Mouse (Mus musculus) T-cell, adult 2 months (primary cell): ENCODE measurements around the gene Kalrn.
"Not testable (repeated sequence)": the region's sequence is repeated elsewhere in the genome, so short reads cannot be mapped to it uniquely, and the experiment has no call there.

Experiments
- DNase-seq: peaks from one replicate; pipeline ENCODE4 v3.0.0; 2022; ENCODE audit warnings: low spot score

Gene Kalrn

DNA sequence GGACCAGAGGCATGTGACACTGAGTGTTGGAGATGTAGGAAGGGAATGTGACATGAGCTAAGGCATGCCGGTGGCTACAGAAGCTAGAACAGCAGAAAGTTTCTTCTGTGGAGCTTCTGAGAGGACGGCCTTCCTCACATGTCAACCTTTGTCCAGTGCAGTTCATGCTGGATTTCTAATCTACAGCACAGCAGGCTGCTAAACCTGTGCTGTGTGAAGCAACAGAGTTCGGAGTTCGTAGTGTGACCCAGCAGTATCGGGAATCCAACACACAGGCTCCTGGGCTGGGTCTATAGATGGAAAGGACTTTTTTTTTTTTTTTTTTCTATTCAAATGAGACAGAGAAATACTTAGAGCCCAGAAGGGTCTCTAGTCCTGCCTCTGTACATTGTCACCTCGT lies 468.9 kb downstream of the Kalrn start:
- DNase-seq = no peak

DNA sequence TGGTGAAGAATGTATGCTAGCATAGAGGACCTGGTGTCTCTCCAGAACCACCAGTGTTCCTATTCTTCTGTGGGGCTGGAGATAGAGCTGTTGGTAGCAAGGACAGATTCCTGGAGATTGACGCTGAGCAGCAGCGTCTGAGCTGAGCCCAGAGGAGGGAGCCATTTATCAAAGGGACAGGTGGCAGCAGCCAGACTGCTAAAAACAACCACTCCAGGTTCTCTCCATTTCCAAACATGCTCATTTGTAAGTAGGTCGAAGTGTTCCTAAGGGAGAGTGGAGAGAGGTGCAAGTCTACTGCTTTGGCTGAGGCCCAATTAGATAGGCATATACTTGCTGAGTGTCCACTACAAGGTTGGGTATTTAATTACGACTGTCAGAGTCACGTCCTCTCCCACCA lies 470.6 kb downstream of the Kalrn start:
- DNase-seq = no peak

DNA sequence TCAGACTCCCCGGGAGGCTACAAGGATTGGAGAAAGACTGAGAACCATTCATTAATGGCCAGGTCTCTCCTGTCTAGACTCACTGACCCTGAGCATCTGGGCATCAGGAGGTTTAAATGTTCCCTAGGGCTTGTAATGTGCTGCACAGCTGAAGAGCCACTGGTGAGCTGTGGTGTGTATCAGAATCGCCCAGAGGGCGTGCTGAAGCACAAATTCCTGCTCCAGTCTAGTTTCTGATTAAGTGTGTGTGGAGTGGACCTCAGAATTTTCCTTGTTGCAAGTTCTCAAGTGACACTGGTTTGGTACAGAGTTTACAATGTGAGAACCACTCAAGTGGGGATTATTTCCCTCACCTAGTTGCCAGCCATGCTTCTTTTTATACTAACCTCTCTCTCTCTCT lies 473.5 kb downstream of the Kalrn start:
- no peak for DNase-seq

DNA sequence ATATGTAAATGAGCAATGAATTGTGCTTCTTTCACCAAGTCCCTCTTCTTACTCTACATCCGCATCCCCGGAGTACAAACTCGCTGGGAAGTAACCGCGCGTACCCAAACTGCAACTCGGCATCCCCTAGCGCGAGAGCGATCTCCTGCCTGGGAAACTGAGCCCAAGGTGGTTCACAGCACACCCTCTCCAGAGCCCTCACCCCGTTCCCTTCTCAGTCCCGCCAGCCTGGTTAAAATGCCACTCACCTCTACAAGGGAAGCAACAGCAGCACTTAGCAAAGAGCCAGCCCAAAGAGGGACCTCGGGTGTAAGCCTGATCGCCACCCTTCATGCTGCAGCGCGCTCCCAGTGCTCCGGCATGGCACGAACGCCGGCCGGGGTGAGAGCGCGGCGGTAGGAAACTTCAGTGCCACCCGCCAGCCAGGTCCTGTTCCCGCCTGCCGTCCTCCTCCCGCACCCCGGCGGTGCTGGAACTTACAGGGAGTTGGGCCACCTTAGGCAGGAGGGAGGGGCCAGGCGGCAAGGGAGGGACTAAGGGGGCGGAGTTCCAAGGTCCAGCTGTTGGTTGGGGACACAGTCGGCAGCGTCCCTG lies 477.7 kb downstream of the Kalrn start:
- peak; percentile 16 for DNase-seq

DNA sequence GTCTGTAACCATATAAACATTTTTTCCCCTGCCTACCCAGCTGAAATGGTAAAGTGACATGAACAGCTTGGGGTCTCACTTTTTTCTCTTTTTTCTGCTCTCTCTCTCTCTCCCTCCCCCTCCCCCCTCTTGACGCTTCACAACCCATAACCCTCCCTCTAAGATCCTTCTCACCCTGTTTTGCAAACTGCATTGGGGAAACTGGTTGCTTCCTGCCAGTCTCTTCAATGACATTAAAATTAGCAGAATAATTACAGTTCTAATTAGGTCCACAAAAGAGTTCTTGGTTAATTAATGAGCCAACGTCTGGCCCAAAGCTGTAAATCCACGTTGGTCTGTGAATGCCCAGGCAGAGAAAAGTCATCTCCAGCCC lies 478.3 kb downstream of the Kalrn start:
- no peak for DNase-seq

DNA sequence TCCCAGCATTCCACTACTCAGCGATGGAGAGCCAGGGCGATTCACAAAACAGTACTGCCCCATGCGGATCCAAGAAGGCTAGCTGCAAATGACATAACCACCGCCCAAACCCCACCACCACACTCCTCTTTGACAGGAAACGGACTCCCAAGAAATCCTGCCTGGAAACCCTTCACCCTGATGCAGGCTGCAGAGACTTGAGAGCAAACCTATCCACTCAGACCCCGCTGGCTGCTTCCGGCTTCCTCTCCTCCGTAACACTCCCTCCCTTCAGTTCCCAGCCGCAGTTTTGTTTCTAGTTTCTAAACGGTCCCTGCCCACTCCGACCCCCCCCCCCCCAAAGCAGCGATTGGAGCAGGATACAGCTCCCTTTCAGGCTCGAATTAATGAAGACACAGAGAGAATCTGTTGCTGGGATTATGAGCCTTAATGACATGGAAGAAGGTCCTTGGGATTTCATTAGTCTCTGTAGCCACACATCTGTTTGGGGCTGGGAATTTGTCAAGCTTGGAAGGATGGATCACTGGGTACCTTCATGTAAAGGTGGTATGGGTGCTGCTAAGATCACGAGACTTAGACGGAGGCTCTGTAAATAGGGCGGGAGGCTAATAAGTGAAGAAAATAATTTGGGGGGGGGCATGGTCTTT lies 478.8 kb downstream of the Kalrn start:
- DNase-seq = peak; percentile 15

DNA sequence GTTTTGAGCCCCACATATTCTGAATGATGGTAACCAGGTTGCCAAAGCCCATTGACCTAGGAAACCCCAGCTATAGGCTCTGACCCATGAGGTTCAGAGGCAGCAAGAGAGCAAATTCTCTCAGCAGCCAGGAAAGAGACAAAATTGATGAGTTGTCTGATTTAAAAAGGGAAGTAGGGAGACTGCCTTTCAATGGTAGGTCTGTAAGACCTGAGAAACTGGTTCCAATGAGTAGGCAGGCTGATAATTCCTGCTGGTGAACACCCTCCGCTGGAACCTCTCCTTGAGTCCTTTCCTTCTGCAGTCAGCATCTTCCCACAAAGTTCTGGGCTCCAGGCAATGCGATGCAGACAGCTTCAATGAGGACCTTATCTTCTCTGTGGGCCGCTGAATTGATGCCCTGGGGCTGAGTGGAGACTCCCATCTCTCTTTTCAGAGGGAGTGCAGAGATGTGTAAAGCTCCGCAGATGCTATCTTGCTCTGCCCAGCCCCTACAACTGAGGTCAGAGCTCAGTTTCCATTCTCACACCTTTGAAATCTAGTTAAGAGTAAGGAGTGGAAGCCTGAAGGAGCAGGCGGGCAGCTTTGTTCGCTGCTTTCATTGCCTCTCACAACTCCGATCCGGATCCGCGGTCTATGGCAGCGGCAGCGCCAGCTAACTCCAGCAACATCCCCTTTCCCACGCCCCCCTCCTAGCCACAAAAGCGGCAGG lies 479.4 kb downstream of the Kalrn start:
- no peak for DNase-seq

DNA sequence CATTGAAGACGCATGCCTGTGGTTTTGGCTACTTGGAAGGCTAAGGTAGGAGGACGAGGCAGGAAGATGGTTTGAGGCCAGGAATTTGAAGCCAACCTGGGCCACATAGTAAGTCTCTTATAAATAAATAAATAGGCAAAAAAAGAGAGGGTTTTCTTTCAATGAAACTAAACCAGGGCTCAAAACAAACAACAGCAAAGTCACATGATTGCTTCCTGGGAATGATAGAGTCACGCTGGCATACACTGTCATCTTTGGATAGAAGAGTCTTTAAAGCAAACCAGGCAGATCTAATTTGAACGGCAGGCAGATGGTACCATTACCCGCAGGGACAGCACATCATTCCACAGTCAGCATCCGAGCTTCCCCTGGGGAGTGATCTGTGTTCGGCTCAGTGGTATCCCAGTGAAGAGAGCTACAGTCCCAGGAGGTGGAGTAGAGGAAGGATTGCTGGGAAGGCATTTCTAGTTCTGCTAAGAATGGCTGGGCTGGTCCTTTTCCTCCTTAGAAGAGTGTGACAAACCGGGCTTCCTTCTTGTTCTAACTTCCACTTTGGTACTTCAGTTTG lies 483.7 kb downstream of the Kalrn start:
- DNase-seq = no peak

DNA sequence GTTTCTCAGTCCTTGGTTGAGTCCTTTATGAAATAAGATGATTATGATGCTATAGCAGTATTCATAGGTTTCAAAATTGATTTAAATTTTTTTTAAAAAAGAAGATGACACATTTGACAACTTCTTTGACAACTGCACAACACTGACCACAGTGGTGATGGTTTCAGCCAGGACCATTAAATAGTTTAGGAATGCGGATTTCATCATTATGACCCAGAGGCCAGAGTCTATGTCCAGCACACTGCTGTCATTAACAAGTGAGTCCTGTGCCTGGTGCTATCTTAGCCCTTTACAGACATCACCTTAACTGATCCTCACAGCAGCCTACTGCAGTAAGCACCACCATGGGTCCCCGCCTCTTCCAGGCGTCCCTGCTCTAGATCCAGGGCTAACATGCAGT lies 484.3 kb downstream of the Kalrn start:
- DNase-seq = no peak

DNA sequence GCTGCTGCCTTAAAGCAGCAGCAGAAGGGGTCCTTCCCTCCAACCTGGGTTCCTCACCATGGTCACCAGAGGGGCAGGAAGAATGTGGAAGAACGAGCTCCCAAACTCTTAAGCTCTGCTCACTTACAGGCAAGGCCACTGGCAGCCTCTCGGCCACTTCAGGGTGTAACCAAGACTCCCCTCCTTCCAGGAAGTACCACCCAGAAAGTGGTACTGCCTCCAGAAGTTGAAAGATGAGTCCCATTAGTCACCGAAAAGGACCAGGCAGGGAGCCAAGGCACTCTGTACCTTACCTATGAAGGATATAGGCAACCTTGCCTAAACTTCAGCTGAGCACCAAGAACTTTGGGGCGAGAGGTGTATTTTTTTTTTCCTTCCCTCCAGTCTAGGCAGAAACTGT lies 485.0 kb downstream of the Kalrn start:
- DNase-seq = no peak

DNA sequence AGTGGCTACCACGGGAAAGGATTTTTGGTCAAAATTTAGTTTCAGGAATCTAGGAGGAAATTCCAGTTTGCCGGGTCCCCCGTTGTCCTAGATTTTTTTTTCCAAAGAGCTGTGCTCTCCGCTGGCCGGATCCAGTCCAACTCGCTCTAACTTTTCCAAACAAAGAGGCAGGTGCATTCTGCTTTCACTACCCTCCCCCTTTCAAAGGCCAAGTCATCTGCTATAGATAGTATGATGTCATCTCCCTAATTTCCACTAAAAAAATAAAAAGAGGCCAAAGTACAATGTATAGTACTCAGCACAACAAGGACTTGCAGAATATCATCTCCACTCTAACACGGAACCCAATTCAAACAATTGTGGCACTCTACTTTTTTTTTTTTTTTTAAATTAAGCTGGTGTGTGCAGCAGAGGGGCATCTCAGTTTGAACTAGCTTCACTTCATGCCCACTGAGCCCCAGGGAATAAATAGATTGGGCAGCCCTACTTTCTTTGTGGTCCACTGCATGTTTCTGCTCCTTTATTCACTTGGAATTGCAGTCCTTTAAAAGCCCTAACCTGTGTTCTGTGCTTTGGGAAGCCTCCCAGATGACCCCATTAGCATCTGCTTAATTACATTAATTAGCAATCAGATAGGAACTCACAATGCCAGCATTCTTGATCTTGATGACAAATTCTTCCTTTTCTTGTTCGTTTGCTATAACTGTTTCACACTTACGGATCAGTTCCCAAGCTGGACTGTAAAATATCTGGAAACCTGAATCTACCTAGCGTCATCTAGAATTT lies 489.0 kb downstream of the Kalrn start:
- no peak for DNase-seq

DNA sequence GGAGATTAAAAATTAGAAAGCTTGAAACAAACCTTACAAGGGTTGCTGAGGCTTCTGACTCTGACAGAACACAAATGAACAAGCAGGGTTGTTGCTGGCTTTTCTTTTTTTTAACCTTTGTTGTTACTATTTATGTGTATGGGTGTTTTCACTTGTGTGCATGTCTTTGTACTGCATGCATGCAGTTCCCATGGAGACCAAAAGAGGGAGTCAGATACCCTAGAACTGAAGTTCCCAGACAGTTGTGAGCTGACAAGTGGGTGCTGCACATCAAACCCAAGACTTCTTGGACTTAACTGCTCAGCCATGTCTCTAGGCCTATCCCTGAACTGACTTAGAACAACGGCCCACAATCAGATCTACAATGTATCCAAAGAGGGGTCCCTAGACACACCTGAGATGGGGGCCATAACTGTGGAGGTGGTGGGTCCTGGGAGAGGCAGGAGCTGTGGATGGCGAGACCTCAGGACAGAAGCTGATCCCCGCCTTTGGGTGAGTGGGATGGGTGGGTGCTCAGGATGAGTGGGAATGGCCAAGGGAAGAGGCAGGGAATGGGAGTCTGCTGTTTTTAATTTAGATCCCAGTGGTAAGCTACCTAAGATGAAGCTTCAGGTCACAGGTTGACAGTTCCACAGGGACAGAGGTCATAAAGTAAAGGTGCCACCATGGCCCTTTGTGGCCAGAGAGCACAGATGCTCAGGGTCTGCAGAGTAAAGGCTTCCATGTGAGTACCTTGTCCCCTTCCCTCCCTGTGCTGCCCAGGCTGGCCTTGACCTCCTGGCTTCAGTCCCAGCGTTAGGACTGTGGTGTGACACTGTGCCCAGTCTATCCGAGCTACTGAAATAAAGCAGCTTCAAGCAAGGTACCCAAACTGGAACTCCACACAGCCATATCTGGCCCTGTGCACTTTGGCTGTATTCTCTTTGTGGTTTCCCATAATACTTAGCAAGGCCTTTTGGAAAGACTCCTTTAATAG lies 490.6 kb downstream of the Kalrn start:
- DNase-seq = no peak

DNA sequence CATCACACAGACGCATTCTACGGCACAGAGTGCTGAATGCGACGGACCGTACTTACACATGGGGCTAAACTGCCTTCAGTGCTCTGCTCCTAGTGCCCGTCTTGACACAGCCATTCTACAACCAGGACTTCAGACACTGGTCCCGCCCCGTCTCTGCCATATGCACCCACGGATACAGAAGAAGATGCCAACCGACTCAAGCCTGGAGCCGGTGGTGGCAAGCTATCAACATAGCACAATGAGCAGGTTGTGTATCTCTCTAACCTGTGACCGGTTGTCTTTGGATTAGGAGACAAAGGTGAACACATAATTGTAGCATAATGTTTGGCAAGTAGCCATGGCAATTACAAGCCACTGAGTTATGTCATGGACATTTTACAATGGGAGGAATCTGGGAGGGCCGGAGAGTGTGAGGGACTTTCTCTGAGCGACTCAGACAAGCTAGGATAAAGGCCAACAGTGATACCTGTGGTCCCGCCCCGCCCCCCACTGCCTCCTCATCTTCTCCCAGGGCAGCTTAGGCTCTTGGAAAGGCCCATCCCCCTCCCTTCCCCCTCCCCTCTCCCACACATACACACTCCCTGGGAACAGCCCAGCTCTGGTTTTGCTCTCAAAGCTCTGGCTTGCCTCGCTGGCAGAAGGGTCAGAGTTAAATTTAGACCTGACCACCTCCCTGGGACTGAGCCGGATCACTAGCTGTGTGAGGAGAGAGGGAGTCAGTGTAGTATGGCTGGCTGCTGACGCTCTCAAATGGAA lies 491.5 kb downstream of the Kalrn start:
- no peak for DNase-seq

DNA sequence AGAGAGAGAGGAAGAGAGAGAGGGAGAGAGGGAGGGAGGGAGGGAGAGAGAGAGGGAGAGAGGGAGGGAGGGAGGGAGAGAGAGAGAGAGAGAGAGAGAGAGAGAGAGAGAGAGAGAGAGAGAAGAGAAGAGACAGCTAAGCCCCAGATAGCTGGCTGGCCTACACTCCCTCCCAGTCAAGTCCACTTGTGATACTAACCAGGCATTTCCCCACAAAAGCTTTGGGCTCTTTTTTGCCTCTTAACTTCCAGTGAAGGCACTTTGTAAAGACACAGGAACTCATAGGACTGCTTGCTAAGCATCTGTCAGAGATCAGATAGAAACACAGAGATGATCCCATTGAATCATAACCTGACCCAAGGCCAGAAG lies 492.0 kb downstream of the Kalrn start:
- not testable (repeated sequence) for DNase-seq

DNA sequence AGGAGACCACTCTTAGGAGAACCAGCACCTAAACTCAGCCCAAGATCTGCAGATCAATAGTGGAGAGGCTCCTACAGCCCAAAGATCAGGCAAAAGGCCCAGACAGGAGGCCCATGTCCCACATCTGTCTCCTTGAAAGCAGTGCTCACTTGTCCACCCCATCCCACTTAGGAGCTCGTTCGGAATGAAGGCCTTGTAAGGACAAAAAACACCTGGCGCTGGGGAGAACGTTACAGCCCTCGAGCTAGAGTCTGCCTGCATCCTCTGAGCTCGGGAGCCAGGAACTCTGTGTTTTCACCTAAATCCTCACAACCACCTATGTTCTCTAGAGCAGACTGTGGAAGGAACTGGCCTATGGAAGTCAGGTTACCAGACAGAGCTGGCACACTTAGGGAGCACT lies 492.5 kb downstream of the Kalrn start:
- DNase-seq = no peak

DNA sequence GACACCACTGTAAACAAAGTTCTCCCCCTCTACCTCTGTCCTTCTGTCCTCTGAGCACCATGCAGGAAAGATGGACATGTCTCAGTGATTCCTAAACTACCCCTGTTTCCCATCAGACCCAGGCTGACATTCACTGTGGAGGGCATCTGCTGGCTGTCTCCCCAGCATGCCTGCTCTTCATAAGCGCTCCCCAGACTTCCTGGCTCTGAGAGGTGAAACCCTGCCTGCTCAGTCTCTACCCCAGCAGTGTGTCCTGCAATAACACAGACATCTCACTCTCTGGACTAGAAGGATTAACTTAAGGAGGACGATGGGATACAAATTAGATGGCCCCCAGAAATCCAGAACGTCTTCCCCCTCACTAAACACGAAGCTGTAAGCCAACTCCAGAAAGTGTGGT lies 493.8 kb downstream of the Kalrn start:
- no peak for DNase-seq

DNA sequence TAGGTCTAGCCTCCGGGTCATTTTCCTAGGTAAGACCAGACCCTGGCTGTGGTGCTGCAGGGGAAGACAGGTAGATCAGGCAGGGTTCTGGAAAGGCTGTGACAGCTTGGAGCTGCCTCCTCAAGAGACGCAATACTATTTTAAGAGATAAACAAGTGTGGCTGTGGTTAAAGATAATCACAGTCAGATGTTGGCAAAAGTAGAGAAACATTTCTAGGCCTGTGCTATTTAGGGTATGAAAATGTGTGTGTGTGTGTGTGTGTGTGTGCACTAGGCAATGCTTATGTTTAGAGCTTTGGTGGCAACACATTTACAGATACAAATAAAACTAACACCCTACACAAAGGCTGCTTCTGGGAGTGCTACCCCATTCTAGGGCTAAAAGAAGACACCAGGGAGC lies 494.6 kb downstream of the Kalrn start:
- no peak for DNase-seq

DNA sequence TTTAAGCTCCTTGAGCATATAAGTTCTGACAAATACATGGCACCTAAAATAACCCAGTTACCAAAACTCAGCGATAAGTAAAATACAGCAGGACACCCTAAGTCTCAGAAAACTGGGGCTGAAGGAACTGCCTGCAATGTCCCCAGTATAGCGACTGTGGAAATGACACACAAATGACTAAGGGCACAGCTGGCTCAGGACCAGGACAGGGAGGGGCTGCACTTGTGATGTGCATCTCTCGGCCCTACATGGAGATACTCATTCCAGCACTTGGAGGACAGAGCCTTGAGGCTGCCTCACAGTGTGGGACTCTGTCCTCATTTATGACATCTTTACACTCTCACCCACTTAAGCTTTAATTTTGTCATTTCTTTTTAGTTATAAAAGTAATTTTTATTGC lies 497.2 kb downstream of the Kalrn start:
- no peak for DNase-seq

DNA sequence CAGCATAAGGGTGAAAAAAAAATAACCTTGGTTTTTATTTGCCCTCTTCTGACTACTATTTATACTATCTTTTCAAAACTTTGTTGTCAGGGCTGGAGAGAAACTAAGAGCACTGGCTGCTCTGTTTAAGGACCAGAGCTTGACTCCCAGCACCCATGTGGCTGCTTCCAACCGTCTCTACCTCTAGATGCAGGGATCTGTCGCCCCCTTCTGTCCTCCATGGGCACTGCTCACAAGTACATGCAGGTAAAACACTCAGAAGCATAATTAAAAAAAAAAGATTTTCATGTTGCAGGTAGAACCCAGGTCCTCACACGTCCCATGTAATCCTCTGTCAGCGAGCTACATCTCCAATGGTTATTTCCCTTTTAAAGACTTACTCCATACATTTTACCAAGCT lies 499.4 kb downstream of the Kalrn start:
- DNase-seq = no peak

DNA sequence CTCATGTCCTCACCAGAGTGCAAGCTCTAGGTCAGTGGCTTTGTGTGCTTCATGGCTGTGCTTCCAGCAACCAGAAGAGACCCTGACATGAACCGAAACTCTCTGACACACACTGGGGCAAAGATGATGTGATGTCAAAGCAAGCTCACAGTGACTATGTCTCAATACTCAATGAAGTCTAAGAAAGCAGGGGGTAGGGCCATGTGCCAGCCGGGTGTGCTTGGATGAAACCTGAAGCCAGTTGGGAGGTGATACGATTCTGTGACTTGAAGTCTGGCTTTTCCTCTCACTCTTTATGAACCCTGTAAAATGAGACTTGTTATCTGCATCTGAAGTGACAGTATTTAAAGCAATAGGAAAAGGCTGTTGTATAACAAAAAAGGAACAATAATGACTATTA lies 501.2 kb downstream of the Kalrn start:
- DNase-seq = no peak
